Mouse (Mus musculus) kidney, embryonic 16.5 days (tissue): Measurements from ENCODE around the gene Zfp57. TPM values are rescaled to one million over a fixed set of nuclear protein-coding genes. Genes with fewer than 3 reads are reported as not detected.

ENCODE experiments used
- ATAC-seq: fragments of 200-750 bp; cut with Nextera tagmentation; 2 replicates; pipeline ENCODE4 v1.8.0; 2017; ENCODE audit warnings: moderate TSS enrichment; ENCODE audit not compliant: low FRiP score, low TSS enrichment
- H3K27ac ChIP-seq: fragments of 300-500 bp; sonication (generic); 2 replicates; pipeline ENCODE4 v1.5.1; 2014; ENCODE audit warnings: low read length
- H3K27me3 ChIP-seq: fragments of 300-500 bp; sonication (generic); 2 replicates; pipeline ENCODE4 v1.6.1; 2014; ENCODE audit warnings: low read length, control low read depth, mixed read lengths; ENCODE audit not compliant: insufficient read depth
- H3K36me3 ChIP-seq: fragments of 300-500 bp; sonication (generic); 2 replicates; pipeline ENCODE4 v1.6.1; 2014; ENCODE audit warnings: low read length, control low read depth, mixed read lengths; ENCODE audit not compliant: insufficient read depth
- H3K4me1 ChIP-seq: fragments of 300-500 bp; sonication (generic); 2 replicates; pipeline ENCODE4 v1.6.1; 2014; ENCODE audit warnings: low read length, control low read depth, mixed read lengths; ENCODE audit not compliant: insufficient read depth
- H3K4me2 ChIP-seq: fragments of 300-500 bp; sonication (generic); replicated peaks from 2 replicates; pipeline ENCODE4 v1.6.1; 2014; ENCODE audit warnings: low read depth, low read length
- H3K4me3 ChIP-seq: fragments of 300-500 bp; sonication (generic); 2 replicates; pipeline ENCODE4 v1.5.1; 2014; ENCODE audit warnings: mild to moderate bottlenecking, low read length
- H3K9ac ChIP-seq: fragments of 300-500 bp; sonication (generic); replicated peaks from 2 replicates; pipeline ENCODE4 v1.6.1; 2014; ENCODE audit warnings: low read length
- H3K9me3 ChIP-seq: fragments of 300-500 bp; sonication (generic); 2 replicates; pipeline ENCODE4 v1.6.1; 2016; ENCODE audit warnings: low read length, control low read depth
- WGBS: fragments of 180-500 bp; shearing (Covaris S2); extraction: QIAGEN DNeasy Blood & Tissue Kit; methylation state at CpG from one replicate; pipeline ENCODE4 v1.1.7; 2014; 5-methylcytosine and 5-hydroxymethylcytosine counted together
- polyA plus RNA-seq: library from polyadenylated mRNA; unstranded; fragments of >200 nt; fragmentation: Nextera tagmentation; extraction: Ambion mirVana; gene quantifications from 2 replicates; pipeline ENCODE4 v1.2.1, GENCODE M21; 2015

Gene Zfp57
- polyA plus RNA-seq, result 64.5 and 66.7 TPM in 2 replicates

DNA sequence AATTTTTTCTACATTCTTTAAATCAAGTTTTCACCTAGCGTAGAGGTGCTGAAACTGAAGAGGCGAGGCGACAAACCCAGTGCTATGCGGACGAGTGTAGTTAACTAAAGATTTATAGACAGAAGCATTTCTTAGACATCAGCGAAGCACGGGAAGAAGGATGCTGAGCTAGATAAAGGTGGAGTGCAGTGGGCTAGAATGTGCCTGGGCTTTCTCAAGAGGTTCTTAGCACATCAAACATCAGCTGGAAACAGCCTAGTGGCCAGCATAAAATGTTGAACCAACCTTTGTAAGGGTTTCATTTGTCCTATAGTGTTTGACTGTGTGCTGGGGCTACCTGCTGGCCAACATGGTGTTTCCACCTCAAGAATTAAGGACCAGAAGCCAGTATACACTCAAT lies at the start of gene Zfp57:
Gene Zfp57, plus strand, starts transcription at position 301 of the 400 bp plus-strand sequence.
- Histone ChIP-seq H3K4me2 (peak within 1 kb of the TSS; percentile 76; the same call in 1 of the 2 replicates), H3K4me3 (no peak within 1 kb of the TSS), H3K36me3 (peaks cover 5% of the 10 kb centered on the region; the same call in 1 of the 2 replicates), H3K4me1 (peaks cover 9% of the 10 kb centered on the region; the same call in 1 of the 2 replicates), H3K9ac (no peak within 1 kb of the TSS), H3K27ac (no peak within 1 kb of the TSS), H3K9me3 (no peaks in the 10 kb centered on the region), H3K27me3 (no peaks in the 10 kb centered on the region)
- 88% methylated on average over 7 of the region's 7 CpGs for WGBS
- no peak for ATAC-seq

DNA sequence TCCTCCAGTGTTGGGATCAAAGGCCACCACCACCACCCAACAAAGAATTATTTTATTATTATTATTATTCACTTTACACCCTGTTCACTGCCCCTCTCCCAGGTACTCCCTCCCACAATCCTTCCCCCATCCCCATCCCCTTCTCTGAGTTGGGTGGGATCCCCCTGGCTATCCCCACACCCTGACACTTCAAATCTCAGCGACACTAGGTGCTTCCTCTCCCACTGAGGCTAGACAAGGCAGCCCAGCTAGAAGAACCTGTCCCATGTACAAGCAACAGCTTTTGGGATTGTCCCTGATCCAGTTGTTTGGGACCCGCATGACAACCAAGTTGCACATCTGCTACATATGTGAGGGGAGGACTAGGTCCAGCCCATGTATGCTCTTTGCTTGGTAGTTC lies 48.3 kb upstream of the Zfp57 start:
- H3K27me3 ChIP-seq, result no peaks in the 10 kb centered on the region
- peaks cover 13% of the 10 kb centered on the region for H3K4me1 ChIP-seq
- H3K9ac ChIP-seq, result no peak overlapping the region
- 90% methylated on average over 2 of the region's 2 CpGs for WGBS
- ATAC-seq, result no peak
- peaks cover 12% of the 10 kb centered on the region for H3K36me3 ChIP-seq
- H3K27ac ChIP-seq, result no peak overlapping the region
- no peak overlapping the region for H3K4me3 ChIP-seq
- no peak overlapping the region for H3K4me2 ChIP-seq
- no peaks in the 10 kb centered on the region for H3K9me3 ChIP-seq

DNA sequence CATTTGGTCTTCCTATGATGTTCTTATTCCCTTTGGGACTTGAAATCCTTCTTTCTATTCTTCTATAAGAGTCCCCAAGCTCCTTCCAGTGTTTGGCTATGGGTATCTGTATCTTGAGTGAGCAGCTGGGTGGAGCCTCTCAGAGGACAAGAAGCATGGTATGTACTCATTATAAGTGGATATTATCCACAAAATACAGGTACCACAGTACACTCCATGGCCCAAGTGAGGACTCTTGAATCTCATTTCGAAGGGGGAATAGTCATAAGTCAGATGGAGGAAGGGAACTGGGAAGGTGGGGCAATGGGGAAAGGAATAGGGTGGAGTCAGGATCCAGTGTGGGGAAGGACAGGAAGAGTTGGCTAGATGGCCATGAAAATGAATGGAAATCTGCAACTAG lies 47.9 kb upstream of the Zfp57 start:
- 86% methylated on average over 1 of the region's 1 CpGs for WGBS
- Histone ChIP-seq H3K9ac (no peak overlapping the region), H3K9me3 (no peaks in the 10 kb centered on the region), H3K4me2 (no peak overlapping the region), H3K4me3 (no peak overlapping the region), H3K4me1 (peaks cover 13% of the 10 kb centered on the region), H3K36me3 (peaks cover 12% of the 10 kb centered on the region), H3K27ac (no peak overlapping the region), H3K27me3 (no peaks in the 10 kb centered on the region)
- no peak for ATAC-seq

DNA sequence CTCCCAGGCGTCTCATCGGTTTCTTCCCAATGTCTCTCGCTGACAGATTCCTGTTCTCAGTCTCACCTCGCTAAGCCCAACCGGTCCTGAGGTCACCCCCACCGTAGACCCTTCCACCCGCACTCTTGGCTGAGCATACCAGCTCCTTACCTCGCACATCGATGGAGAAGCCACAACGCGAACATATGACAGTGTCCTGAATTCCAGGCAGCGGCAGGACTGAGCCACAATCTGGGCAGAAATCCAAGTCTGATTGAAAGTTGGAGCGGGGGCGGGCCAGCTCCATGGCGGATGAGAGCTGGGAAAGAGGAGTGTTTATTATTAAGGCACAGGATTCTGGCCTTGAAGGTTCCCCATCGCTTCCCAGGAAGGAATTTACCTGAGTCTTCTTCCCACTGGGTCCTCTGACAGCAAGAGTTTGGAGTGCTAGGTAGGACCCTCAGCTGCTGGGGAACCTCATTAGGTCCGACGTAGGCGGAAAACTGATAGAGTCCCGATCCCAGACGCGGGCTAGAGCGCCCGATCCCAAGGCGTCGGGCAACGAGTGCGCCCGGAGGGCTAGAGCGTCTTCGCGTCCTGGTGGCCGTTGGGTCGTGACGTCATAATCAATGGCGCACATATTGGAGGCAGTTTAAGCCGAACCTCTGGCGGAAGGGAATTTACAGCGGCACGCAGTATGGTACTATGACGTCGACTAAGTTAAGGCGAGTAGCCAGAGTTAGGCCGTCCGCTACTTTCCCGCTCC lies 42.8 kb upstream of the Zfp57 start, which contains the start of the genes Znrd1 and Znrd1as:
Gene Znrd1, minus strand, starts transcription at position 561 of the 745 bp plus-strand sequence.
Gene Znrd1as, plus strand, starts transcription at position 594 of the 745 bp plus-strand sequence.
- under 1% methylated on average over 46 of the region's 46 CpGs for WGBS
- ATAC-seq, result peak; percentile 97

DNA sequence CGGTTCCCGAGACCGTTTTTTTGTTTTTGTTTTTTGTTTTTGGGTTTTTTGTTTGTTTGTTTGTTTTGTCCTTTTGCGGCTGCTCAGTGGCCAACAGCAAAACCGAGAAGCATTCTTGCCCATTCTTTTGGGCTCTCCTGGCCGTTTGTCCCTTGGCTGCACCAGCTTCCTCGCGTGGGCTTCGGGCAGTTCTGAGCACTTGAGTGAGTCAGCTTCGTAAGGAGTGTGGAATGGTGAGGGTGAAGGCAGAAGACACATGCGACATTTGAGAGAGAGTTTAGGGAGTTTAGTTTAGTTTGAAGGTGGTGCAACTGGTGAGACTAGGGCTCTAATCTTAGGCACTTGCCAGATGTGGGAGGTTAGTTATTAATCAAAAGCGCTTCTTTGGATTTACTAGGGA lies 42.1 kb upstream of the Zfp57 start:
- H3K4me3 ChIP-seq, result peak overlapping the region; percentile 78
- 9% methylated on average over 12 of the region's 12 CpGs for WGBS
- no peak for ATAC-seq

More for the DNA sequence above, 42.8 kb upstream of the Zfp57 start, which contains the start of the genes Znrd1 and Znrd1as:
- H3K27me3 ChIP-seq, result no peaks in the 10 kb centered on the region
- peak within 1 kb of the TSS; percentile 86 for H3K9ac ChIP-seq
- peaks cover 6% of the 10 kb centered on the region; the same call in 1 of the 2 replicates for H3K36me3 ChIP-seq
- H3K4me1 ChIP-seq, result peaks cover 11% of the 10 kb centered on the region
- H3K27ac ChIP-seq, result peak within 1 kb of the TSS; percentile 79
- peak within 1 kb of the TSS; percentile 78 for H3K4me3 ChIP-seq
- H3K4me2 ChIP-seq, result peak within 1 kb of the TSS; percentile 92
- no peaks in the 10 kb centered on the region for H3K9me3 ChIP-seq

DNA sequence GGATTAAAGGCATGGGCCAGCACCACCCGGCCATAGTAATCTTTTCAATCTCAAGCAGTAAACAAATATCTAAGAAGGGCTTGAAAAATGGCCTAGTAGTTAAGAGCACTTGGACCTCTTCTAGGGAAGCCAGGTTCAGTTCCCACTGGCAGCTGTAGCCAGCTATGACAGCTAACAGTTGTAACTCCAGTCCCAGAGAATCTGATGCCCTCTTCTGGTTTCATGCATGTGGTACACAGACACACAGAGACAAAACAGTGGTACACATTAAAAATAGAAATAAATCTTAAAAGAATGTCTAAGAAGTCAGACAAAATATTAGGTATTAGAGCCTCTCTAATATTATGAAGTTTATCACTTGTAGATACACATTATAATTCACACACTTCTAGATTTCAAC lies 39.8 kb upstream of the Zfp57 start:
- no peaks in the 10 kb centered on the region for H3K9me3 ChIP-seq
- H3K27ac ChIP-seq, result no peak overlapping the region
- no peak overlapping the region for H3K4me2 ChIP-seq
- H3K4me3 ChIP-seq, result no peak overlapping the region
- H3K9ac ChIP-seq, result no peak overlapping the region
- H3K36me3 ChIP-seq, result peaks cover 4% of the 10 kb centered on the region; the same call in 1 of the 2 replicates
- 68% methylated on average over 1 of the region's 1 CpGs for WGBS
- H3K4me1 ChIP-seq, result peaks cover 11% of the 10 kb centered on the region
- ATAC-seq, result no peak
- H3K27me3 ChIP-seq, result no peaks in the 10 kb centered on the region

More for the DNA sequence above, 42.1 kb upstream of the Zfp57 start:
- Histone ChIP-seq H3K4me1 (peaks cover 11% of the 10 kb centered on the region), H3K9me3 (no peaks in the 10 kb centered on the region), H3K4me2 (peak overlapping the region; percentile 92), H3K36me3 (peaks cover 6% of the 10 kb centered on the region; the same call in 1 of the 2 replicates), H3K27ac (no peak overlapping the region), H3K9ac (peak overlapping the region; percentile 86), H3K27me3 (no peaks in the 10 kb centered on the region)

DNA sequence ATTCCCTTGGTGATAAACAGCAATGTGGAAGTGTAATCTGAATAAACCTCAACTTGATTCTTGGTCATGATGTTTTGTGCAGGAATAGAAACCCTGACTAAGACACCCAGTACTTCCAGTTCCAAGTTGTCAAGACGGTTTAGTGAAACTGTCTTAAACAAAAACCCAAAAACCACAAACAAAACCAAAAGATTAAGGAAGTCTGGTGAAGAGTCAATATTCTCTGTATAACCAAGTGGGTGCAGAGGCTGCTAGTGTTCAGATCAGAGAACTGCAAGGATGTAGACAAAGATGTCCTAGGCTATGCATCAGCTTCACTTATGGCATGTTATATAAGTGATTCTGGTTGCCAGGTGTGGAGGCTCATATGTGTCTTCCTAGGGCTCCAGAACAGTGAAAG lies 34.1 kb upstream of the Zfp57 start:
- Histone ChIP-seq H3K9me3 (no peaks in the 10 kb centered on the region), H3K4me1 (no peaks in the 10 kb centered on the region), H3K27ac (no peak overlapping the region), H3K36me3 (no peaks in the 10 kb centered on the region), H3K27me3 (no peaks in the 10 kb centered on the region), H3K4me3 (no peak overlapping the region), H3K9ac (no peak overlapping the region), H3K4me2 (no peak overlapping the region)
- 88% methylated on average over 1 of the region's 1 CpGs for WGBS
- ATAC-seq, result no peak

DNA sequence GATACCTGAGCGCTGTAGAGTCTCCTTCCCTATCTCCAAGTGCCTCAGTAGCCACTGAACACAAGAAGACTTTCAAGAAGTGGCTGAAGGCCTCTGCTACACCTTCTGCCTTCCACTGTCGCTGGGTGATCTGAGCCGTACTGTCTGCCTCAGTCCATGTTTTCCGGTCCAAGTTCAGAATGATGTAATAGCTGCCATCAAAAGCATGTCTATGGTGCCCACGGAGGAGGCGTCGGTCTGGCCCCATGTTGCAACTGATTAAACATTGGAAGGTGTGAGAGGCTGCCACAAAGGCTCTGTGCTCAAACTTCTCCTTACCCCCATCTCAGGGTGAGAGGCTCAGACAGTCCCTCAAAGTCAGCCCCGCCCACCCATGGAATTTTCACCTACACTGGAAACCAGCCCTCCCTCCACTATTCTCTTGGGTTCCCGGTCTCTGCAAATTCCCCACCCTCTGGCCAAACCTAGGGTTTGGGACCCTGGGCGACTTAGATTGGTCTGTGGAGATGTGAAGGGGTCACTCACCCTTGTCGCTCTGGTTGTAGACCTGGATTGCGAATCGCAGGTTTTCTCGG lies 30.6 kb upstream of the Zfp57 start:
- Histone ChIP-seq H3K4me3 (no peak overlapping the region), H3K27me3 (no peaks in the 10 kb centered on the region), H3K9me3 (no peaks in the 10 kb centered on the region), H3K4me1 (no peaks in the 10 kb centered on the region), H3K27ac (no peak overlapping the region), H3K4me2 (no peak overlapping the region), H3K36me3 (no peaks in the 10 kb centered on the region), H3K9ac (no peak overlapping the region)
- ATAC-seq, result no peak
- 85% methylated on average over 14 of the region's 14 CpGs for WGBS

DNA sequence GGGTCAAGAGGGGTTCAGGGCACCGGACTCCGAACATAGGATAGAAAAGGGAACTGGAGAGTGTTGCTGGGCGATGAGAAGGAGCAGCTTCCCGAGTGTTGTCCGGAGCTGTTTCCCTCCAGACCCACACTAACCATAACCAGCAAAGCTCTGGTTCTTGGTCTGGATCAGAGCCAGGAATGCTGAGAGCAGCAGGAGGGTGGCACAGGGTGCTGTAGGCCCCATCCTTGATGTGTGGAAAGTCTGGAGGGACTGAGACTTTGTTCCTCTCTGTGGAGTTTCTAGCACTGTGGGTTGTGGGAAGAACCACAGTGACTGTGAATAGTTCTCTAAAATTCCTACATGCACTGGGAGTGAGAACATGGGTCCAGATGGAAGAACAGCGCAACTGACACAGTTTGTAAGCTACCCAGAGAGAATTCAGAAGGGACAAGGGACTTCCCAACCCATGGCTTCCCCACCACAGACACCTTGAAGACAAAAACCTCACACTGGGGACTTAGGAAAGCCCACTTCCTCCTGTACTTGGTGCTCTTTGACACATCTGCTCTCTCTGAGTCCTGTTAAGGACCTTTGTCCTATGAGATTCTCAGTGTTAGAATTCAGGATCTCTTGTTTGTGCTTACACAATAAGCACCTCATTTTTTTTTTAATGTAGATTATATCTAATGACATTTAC lies 29.7 kb upstream of the Zfp57 start:
- Histone ChIP-seq H3K36me3 (no peaks in the 10 kb centered on the region), H3K9me3 (no peaks in the 10 kb centered on the region), H3K4me1 (no peaks in the 10 kb centered on the region), H3K9ac (no peak overlapping the region), H3K4me3 (no peak overlapping the region), H3K27ac (no peak overlapping the region), H3K4me2 (no peak overlapping the region), H3K27me3 (no peaks in the 10 kb centered on the region)
- ATAC-seq, result no peak
- WGBS, result 87% methylated on average over 6 of the region's 6 CpGs
